ENCODE assay signal across 11 mouse cellular contexts in the genomic region with DNA sequence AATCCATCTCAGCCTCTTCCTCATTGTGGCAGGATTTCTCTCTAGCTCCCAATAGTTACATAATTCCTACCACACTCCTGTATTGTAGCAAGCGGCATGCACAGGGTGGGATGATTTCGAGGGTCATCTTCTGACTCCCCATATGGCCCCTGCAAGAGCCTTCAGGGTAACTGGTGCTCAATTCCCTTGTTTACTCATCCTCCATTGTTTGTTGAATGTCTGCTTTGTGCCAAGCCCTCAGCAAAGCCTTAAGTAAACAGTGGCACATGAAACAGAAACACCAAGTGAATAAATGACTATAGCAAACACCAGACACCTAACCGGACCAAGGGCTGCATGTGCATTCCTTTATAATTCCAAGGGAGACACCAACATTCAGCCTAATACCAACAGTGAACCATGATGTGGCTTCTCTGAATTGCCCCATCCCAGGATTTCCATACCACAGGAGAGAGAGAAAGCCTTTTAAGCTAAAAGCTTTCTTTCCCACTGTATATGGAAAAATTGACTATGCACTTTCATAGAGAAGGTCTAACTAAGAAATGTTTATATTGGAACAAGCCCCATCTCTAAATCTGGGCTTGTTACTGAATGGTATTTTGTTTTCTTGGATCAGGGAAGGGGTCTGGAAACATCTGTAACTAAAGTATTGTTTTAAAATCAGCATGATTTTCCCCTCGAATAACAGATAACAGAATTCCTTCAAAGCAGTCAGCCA. TPM values are rescaled to one million over a fixed set of nuclear protein-coding genes. Genes with fewer than 3 reads are reported as not detected.
A peak's percentile ranks its signal among the peaks of the same experiment; 100 is the strongest.
DNase-seq lines count a peak whose midpoint lies in the region; ATAC-seq and TF ChIP-seq lines count a peak whose summit lies in the region.
"Had no signal": no experiment of that assay in that cellular context is flagged by ENCODE, and none has a peak within 500 bp of the region (broad histone marks: within the 10 kb centered on the region; RNA-seq: fewer than 3 reads in every experiment).

No protein-coding gene starts in this region.

- no peak overlapping the region for H3K4me3 ChIP-seq in hindbrain, embryonic 13.5 days
- no peak overlapping the region for H3K4me3 ChIP-seq in hindbrain, embryonic 10.5 days
- H3K4me3 ChIP-seq in midbrain, embryonic 11.5 days (ENCODE audit: low read depth, low read length), result no peak overlapping the region
- H3K4me3 ChIP-seq in midbrain, embryonic 16.5 days (ENCODE audit: low read depth, low read length), result no peak overlapping the region
- H3K4me3 ChIP-seq in heart, postnatal 0 days (ENCODE audit: low read depth, low read length), result no peak overlapping the region
- no peak overlapping the region for H3K4me3 ChIP-seq in stomach, embryonic 16.5 days (replicated peaks; ENCODE audit: low read length)
- no peak overlapping the region for H3K4me3 ChIP-seq in liver, embryonic 12.5 days
- H3K4me3 ChIP-seq: neural tube, embryonic 12.5 days had no signal

- ATAC-seq in hindbrain, embryonic 13.5 days (ENCODE audit: low FRiP score), result no peak
- ATAC-seq in midbrain, embryonic 11.5 days (ENCODE audit: low FRiP score), result 0 out of 2 replicates have a peak, but pooled peaks have one; percentile 50
- ATAC-seq in midbrain, embryonic 16.5 days, result no peak
- no peak for ATAC-seq in heart, postnatal 0 days (ENCODE audit: insufficient read depth, low read depth)
- peak; percentile 57 for ATAC-seq in stomach, embryonic 16.5 days (ENCODE audit: insufficient read depth, low FRiP score)
- no peak for ATAC-seq in liver, embryonic 12.5 days

- WGBS in hindbrain, embryonic 13.5 days, result 73% methylated on average over 4 of the region's 4 CpGs
- WGBS in hindbrain, embryonic 10.5 days, result 74% methylated on average over 4 of the region's 4 CpGs
- 70% methylated on average over 4 of the region's 4 CpGs for WGBS in midbrain, embryonic 11.5 days
- 76% methylated on average over 4 of the region's 4 CpGs for WGBS in midbrain, embryonic 16.5 days
- 65% methylated on average over 4 of the region's 4 CpGs for WGBS in heart, postnatal 0 days
- WGBS in stomach, embryonic 16.5 days, result 20% methylated on average over 4 of the region's 4 CpGs
- WGBS in liver, embryonic 12.5 days (ENCODE audit: insufficient replicate concordance), result 63% methylated on average over 4 of the region's 4 CpGs

- no peak overlapping the region for H3K4me2 ChIP-seq in hindbrain, embryonic 13.5 days
- no peak overlapping the region for H3K4me2 ChIP-seq in midbrain, embryonic 11.5 days
- H3K4me2 ChIP-seq in midbrain, embryonic 16.5 days (ENCODE audit: low read length), result no peak overlapping the region
- H3K4me2 ChIP-seq in heart, postnatal 0 days (ENCODE audit: low read depth, low read length), result no peak overlapping the region
- no peak overlapping the region for H3K4me2 ChIP-seq in stomach, embryonic 16.5 days (ENCODE audit: low read depth, low read length)
- H3K4me2 ChIP-seq in liver, embryonic 12.5 days, result no peak overlapping the region
- H3K4me2 ChIP-seq: neural tube, embryonic 12.5 days had no signal

- H3K9me3 ChIP-seq in hindbrain, embryonic 13.5 days, result no peaks in the 10 kb centered on the region
- no peaks in the 10 kb centered on the region for H3K9me3 ChIP-seq in hindbrain, embryonic 10.5 days
- no peaks in the 10 kb centered on the region for H3K9me3 ChIP-seq in midbrain, embryonic 11.5 days (ENCODE audit: control insufficient read depth, low read length)
- no peaks in the 10 kb centered on the region for H3K9me3 ChIP-seq in midbrain, embryonic 16.5 days (replicated peaks; ENCODE audit: control insufficient read depth, low read length, poor library complexity, severe bottlenecking)
- H3K9me3 ChIP-seq in heart, postnatal 0 days (replicated peaks; ENCODE audit: control insufficient read depth, low read length), result no peaks in the 10 kb centered on the region
- H3K9me3 ChIP-seq in stomach, embryonic 16.5 days (replicated peaks; ENCODE audit: control insufficient read depth, low read length), result no peaks in the 10 kb centered on the region
- H3K9me3 ChIP-seq in liver, embryonic 12.5 days (replicated peaks), result no peaks in the 10 kb centered on the region
- H3K9me3 ChIP-seq: neural tube, embryonic 12.5 days had no signal

- no peak for TF ChIP-seq EP300 in heart, postnatal 0 days (IDR thresholded peaks at IDR 0.05; ENCODE audit: low read depth)

- 0 out of 2 replicates have a peak overlapping the region, but pooled peaks have one; percentile 52 for H3K27ac ChIP-seq in hindbrain, embryonic 13.5 days
- no peak overlapping the region for H3K27ac ChIP-seq in hindbrain, embryonic 10.5 days
- no peak overlapping the region for H3K27ac ChIP-seq in midbrain, embryonic 11.5 days (ENCODE audit: low read depth, low read length)
- no peak overlapping the region for H3K27ac ChIP-seq in midbrain, embryonic 16.5 days (ENCODE audit: low read length)
- H3K27ac ChIP-seq in heart, postnatal 0 days (ENCODE audit: low read depth), result peak overlapping the region; percentile 41
- H3K27ac ChIP-seq in stomach, embryonic 16.5 days (ENCODE audit: low read length), result peak overlapping the region; percentile 67
- H3K27ac ChIP-seq in liver, embryonic 12.5 days, result no peak overlapping the region
- H3K27ac ChIP-seq: neural tube, embryonic 12.5 days had no signal

- no peak for DNase-seq in hindbrain, embryonic 10.5 days (ENCODE audit: low spot score)
- no peak for DNase-seq in midbrain, embryonic 11.5 days (ENCODE audit: low spot score, missing footprints)
- DNase-seq in heart, postnatal 0 days (ENCODE audit: low spot score), result peak; percentile 45
- DNase-seq: cerebellum, adult 9-11 months; kidney, postnatal 14 days had no signal

- H3K9ac ChIP-seq in hindbrain, embryonic 13.5 days, result no peak overlapping the region
- no peak overlapping the region for H3K9ac ChIP-seq in midbrain, embryonic 11.5 days (ENCODE audit: low read length)
- no peak overlapping the region for H3K9ac ChIP-seq in midbrain, embryonic 16.5 days (ENCODE audit: low read depth, low read length)
- H3K9ac ChIP-seq in heart, postnatal 0 days (replicated peaks; ENCODE audit: low read depth, low read length), result no peak overlapping the region
- no peak overlapping the region for H3K9ac ChIP-seq in stomach, embryonic 16.5 days (ENCODE audit: low read length)
- no peak overlapping the region for H3K9ac ChIP-seq in liver, embryonic 12.5 days
- H3K9ac ChIP-seq: neural tube, embryonic 12.5 days had no signal

- TF ChIP-seq CTCF in heart, postnatal 0 days (IDR thresholded peaks at IDR 0.05; ENCODE audit: low read depth), result no peak

- H3K36me3 ChIP-seq in hindbrain, embryonic 13.5 days, result no peaks in the 10 kb centered on the region
- no peaks in the 10 kb centered on the region for H3K36me3 ChIP-seq in hindbrain, embryonic 10.5 days
- no peaks in the 10 kb centered on the region for H3K36me3 ChIP-seq in midbrain, embryonic 11.5 days (ENCODE audit: control insufficient read depth, insufficient read depth, low read length)
- H3K36me3 ChIP-seq in midbrain, embryonic 16.5 days (ENCODE audit: control insufficient read depth, insufficient read depth, low read length), result no peaks in the 10 kb centered on the region
- no peaks in the 10 kb centered on the region for H3K36me3 ChIP-seq in heart, postnatal 0 days (replicated peaks; ENCODE audit: control insufficient read depth, insufficient read depth, low read length)
- no peaks in the 10 kb centered on the region for H3K36me3 ChIP-seq in stomach, embryonic 16.5 days (ENCODE audit: control insufficient read depth, insufficient read depth, low read length)
- no peaks in the 10 kb centered on the region for H3K36me3 ChIP-seq in liver, embryonic 12.5 days
- H3K36me3 ChIP-seq: neural tube, embryonic 12.5 days had no signal

- H3K27me3 ChIP-seq in hindbrain, embryonic 13.5 days, result no peaks in the 10 kb centered on the region
- H3K27me3 ChIP-seq in hindbrain, embryonic 10.5 days (ENCODE audit: insufficient read depth, poor library complexity, severe bottlenecking), result no peaks in the 10 kb centered on the region
- H3K27me3 ChIP-seq in midbrain, embryonic 11.5 days (ENCODE audit: control insufficient read depth, insufficient read depth, low read length), result no peaks in the 10 kb centered on the region
- no peaks in the 10 kb centered on the region for H3K27me3 ChIP-seq in midbrain, embryonic 16.5 days (ENCODE audit: control insufficient read depth, insufficient read depth, low read depth, low read length)
- no peaks in the 10 kb centered on the region for H3K27me3 ChIP-seq in heart, postnatal 0 days (ENCODE audit: control insufficient read depth, insufficient read depth, low read length)
- H3K27me3 ChIP-seq in stomach, embryonic 16.5 days (ENCODE audit: control insufficient read depth, insufficient read depth, low read length), result no peaks in the 10 kb centered on the region
- no peaks in the 10 kb centered on the region for H3K27me3 ChIP-seq in liver, embryonic 12.5 days (replicated peaks)
- H3K27me3 ChIP-seq: neural tube, embryonic 12.5 days had no signal

- H3K4me1 ChIP-seq in hindbrain, embryonic 13.5 days (replicated peaks), result peaks cover 5% of the 10 kb centered on the region; the same call in 1 of the 2 replicates
- H3K4me1 ChIP-seq in hindbrain, embryonic 10.5 days (replicated peaks), result 0 out of 2 replicates have a peak, but pooled peaks cover 8% of the 10 kb centered on the region
- H3K4me1 ChIP-seq in midbrain, embryonic 11.5 days (ENCODE audit: control insufficient read depth, insufficient read depth, low read length), result peaks cover 3% of the 10 kb centered on the region; the same call in 1 of the 2 replicates
- H3K4me1 ChIP-seq in midbrain, embryonic 16.5 days (ENCODE audit: control insufficient read depth, insufficient read depth, low read length), result no peaks in the 10 kb centered on the region
- H3K4me1 ChIP-seq in heart, postnatal 0 days (ENCODE audit: control insufficient read depth, insufficient read depth), result peaks cover 24% of the 10 kb centered on the region
- H3K4me1 ChIP-seq in stomach, embryonic 16.5 days (ENCODE audit: control insufficient read depth, insufficient read depth, low read length), result peaks cover 18% of the 10 kb centered on the region
- no peaks in the 10 kb centered on the region for H3K4me1 ChIP-seq in liver, embryonic 12.5 days
- H3K4me1 ChIP-seq: neural tube, embryonic 12.5 days had no signal

RNA-seq across cellular contexts. Expression of a gene that starts 19.2 kb away (rescaled TPM):
- polyA plus RNA-seq in hindbrain, embryonic 13.5 days (2015; fragmentation: Nextera tagmentation; extraction: Ambion mirVana), result 22.3 and 23.3 TPM in 2 replicates
- 15.0 and 17.5 TPM in 2 replicates for polyA plus RNA-seq in hindbrain, embryonic 10.5 days (2016; fragmentation: Nextera tagmentation; extraction: Ambion mirVana)
- polyA plus RNA-seq in midbrain, embryonic 11.5 days (2014; fragmentation: Nextera tagmentation; extraction: Ambion mirVana), result 14.8 and 17.1 TPM in 2 replicates
- polyA plus RNA-seq in midbrain, embryonic 16.5 days (2015; fragmentation: Nextera tagmentation; extraction: Ambion mirVana), result 15.9 and 20.2 TPM in 2 replicates
- total RNA-seq in heart, postnatal 0 days (2014; rRNA removed; ENCODE audit: low replicate concordance), result 120 and 124 TPM in 2 replicates
- 68.7 and 72.2 TPM in 2 replicates for polyA plus RNA-seq in heart, postnatal 0 days (2015; fragmentation: Nextera tagmentation; extraction: Ambion mirVana)
- polyA plus RNA-seq in stomach, embryonic 16.5 days (2015; fragmentation: Nextera tagmentation; extraction: Ambion mirVana), result 72.4 and 75.1 TPM in 2 replicates
- 2.8 and 3.2 TPM in 2 replicates for polyA plus RNA-seq in liver, embryonic 12.5 days (2016; fragmentation: Nextera tagmentation; extraction: Ambion mirVana)
- total RNA-seq: megakaryocyte progenitor cell, adult 5-6 weeks had no signal

Comparison
In these comparisons a context has a peak if more than half of its experiments do, and no peak if none do; other contexts are left out.
1. ATAC-seq: peak in midbrain, embryonic 11.5 days (single experiment) and stomach, embryonic 16.5 days (single experiment); none in hindbrain, embryonic 13.5 days (single experiment), midbrain, embryonic 16.5 days (single experiment), heart, postnatal 0 days (single experiment) and liver, embryonic 12.5 days (single experiment).
2. H3K27ac ChIP-seq: peak in hindbrain, embryonic 13.5 days (single experiment), heart, postnatal 0 days (single experiment) and stomach, embryonic 16.5 days (single experiment); none in hindbrain, embryonic 10.5 days (single experiment), midbrain, embryonic 11.5 days (single experiment), midbrain, embryonic 16.5 days (single experiment) and liver, embryonic 12.5 days (single experiment).